Mouse (Mus musculus): ENCODE measurements around the gene Vsnl1. TPM values are rescaled to one million over a fixed set of nuclear protein-coding genes. Genes with fewer than 3 reads are reported as not detected.

Gene Vsnl1
- polyA plus RNA-seq (2012), result not detected in 2 replicates

- H3K4me1 ChIP-seq (ENCODE audit: control insufficient read depth), result no peaks in the 10 kb centered on the region
- TF ChIP-seq GATA1 (IDR thresholded peaks at IDR 0.05; ENCODE audit: low read length) (no peak), TAL1 (IDR thresholded peaks at IDR 0.05; ENCODE audit: low read length) (no peak)
These were observed at the start of gene Vsnl1 for GRCm38 (mm10) chr12:11436497-11437265. Gene Vsnl1, minus strand, starts transcription at chr12:11436613.

GRCm38 (mm10) chr12:11456632-11457031 is 20.2 kb upstream of the Vsnl1 start:
- H3K36me3 ChIP-seq (ENCODE audit: control insufficient read depth), result no peaks in the 10 kb centered on the region
- no peak overlapping the region for H3K4me3 ChIP-seq (replicated peaks)
- H3K9me3 ChIP-seq (ENCODE audit: control insufficient read depth, low read length), result no peaks in the 10 kb centered on the region
- peaks cover 14% of the 10 kb centered on the region for H3K27me3 ChIP-seq (ENCODE audit: control insufficient read depth)
- TF ChIP-seq TAL1 (IDR thresholded peaks at IDR 0.05; ENCODE audit: low read length), result no peak
- no peak for TF ChIP-seq GATA1 (IDR thresholded peaks at IDR 0.05; ENCODE audit: low read length)
- peaks cover 5% of the 10 kb centered on the region for H3K4me1 ChIP-seq (ENCODE audit: control insufficient read depth)

More at GRCm38 (mm10) chr12:11436497-11437265, at the start of gene Vsnl1:
- peaks cover 33% of the 10 kb centered on the region for H3K27me3 ChIP-seq (ENCODE audit: control insufficient read depth)
- H3K9me3 ChIP-seq (ENCODE audit: control insufficient read depth, low read length), result no peaks in the 10 kb centered on the region
- H3K4me3 ChIP-seq (replicated peaks), result no peak within 1 kb of the TSS
- H3K36me3 ChIP-seq (ENCODE audit: control insufficient read depth), result no peaks in the 10 kb centered on the region

GRCm38 (mm10) chr12:11456213-11456612 is 19.8 kb upstream of the Vsnl1 start:
- no peak for TF ChIP-seq TAL1 (IDR thresholded peaks at IDR 0.05; ENCODE audit: low read length)
- TF ChIP-seq GATA1 (IDR thresholded peaks at IDR 0.05; ENCODE audit: low read length), result no peak
- H3K36me3 ChIP-seq (ENCODE audit: control insufficient read depth), result no peaks in the 10 kb centered on the region
- peaks cover 14% of the 10 kb centered on the region for H3K27me3 ChIP-seq (ENCODE audit: control insufficient read depth)
- peak overlapping the region; percentile 18 for H3K4me3 ChIP-seq (replicated peaks)
- peaks cover 5% of the 10 kb centered on the region for H3K4me1 ChIP-seq (ENCODE audit: control insufficient read depth)
- no peaks in the 10 kb centered on the region for H3K9me3 ChIP-seq (ENCODE audit: control insufficient read depth, low read length)

GRCm38 (mm10) chr12:11455549-11456194 is 19.3 kb upstream of the Vsnl1 start, which contains the start of gene Rad51ap2:
Gene Rad51ap2, plus strand, starts transcription at chr12:11456079.
- H3K4me1 ChIP-seq (ENCODE audit: control insufficient read depth), result peaks cover 5% of the 10 kb centered on the region
- H3K4me3 ChIP-seq (replicated peaks), result peak within 1 kb of the TSS; percentile 18
- TF ChIP-seq GATA1 (IDR thresholded peaks at IDR 0.05; ENCODE audit: low read length), result no peak
- no peak for TF ChIP-seq TAL1 (IDR thresholded peaks at IDR 0.05; ENCODE audit: low read length)
- H3K36me3 ChIP-seq (ENCODE audit: control insufficient read depth), result no peaks in the 10 kb centered on the region
- H3K9me3 ChIP-seq (ENCODE audit: control insufficient read depth, low read length), result no peaks in the 10 kb centered on the region
- peaks cover 14% of the 10 kb centered on the region for H3K27me3 ChIP-seq (ENCODE audit: control insufficient read depth)

GRCm38 (mm10) chr12:11454146-11454545 is 17.7 kb upstream of the Vsnl1 start:
- H3K9me3 ChIP-seq (ENCODE audit: control insufficient read depth, low read length), result no peaks in the 10 kb centered on the region
- peaks cover 14% of the 10 kb centered on the region for H3K27me3 ChIP-seq (ENCODE audit: control insufficient read depth)
- H3K4me1 ChIP-seq (ENCODE audit: control insufficient read depth), result peaks cover 5% of the 10 kb centered on the region
- TF ChIP-seq TAL1 (IDR thresholded peaks at IDR 0.05; ENCODE audit: low read length), result no peak
- no peak for TF ChIP-seq GATA1 (IDR thresholded peaks at IDR 0.05; ENCODE audit: low read length)
- H3K36me3 ChIP-seq (ENCODE audit: control insufficient read depth), result no peaks in the 10 kb centered on the region
- H3K4me3 ChIP-seq (replicated peaks), result no peak overlapping the region

GRCm38 (mm10) chr12:11437907-11438447 is 1.6 kb upstream of the Vsnl1 start:
- Histone ChIP-seq H3K9me3 (ENCODE audit: control insufficient read depth, low read length) (peaks cover 1% of the 10 kb centered on the region; the same call in 1 of the 2 replicates), H3K27me3 (ENCODE audit: control insufficient read depth) (peaks cover 33% of the 10 kb centered on the region), H3K36me3 (ENCODE audit: control insufficient read depth) (no peaks in the 10 kb centered on the region), H3K4me1 (ENCODE audit: control insufficient read depth) (no peaks in the 10 kb centered on the region), H3K4me3 (replicated peaks) (no peak overlapping the region)
- TF ChIP-seq TAL1 (IDR thresholded peaks at IDR 0.05; ENCODE audit: low read length) (no peak), GATA1 (IDR thresholded peaks at IDR 0.05; ENCODE audit: low read length) (no peak)

- Histone ChIP-seq H3K36me3 (ENCODE audit: control insufficient read depth) (no peaks in the 10 kb centered on the region), H3K4me3 (replicated peaks) (no peak overlapping the region), H3K4me1 (ENCODE audit: control insufficient read depth) (no peaks in the 10 kb centered on the region), H3K27me3 (ENCODE audit: control insufficient read depth) (peaks cover 33% of the 10 kb centered on the region), H3K9me3 (ENCODE audit: control insufficient read depth, low read length) (no peaks in the 10 kb centered on the region)
- TF ChIP-seq GATA1 (IDR thresholded peaks at IDR 0.05; ENCODE audit: low read length) (no peak), TAL1 (IDR thresholded peaks at IDR 0.05; ENCODE audit: low read length) (no peak)
These were observed 973 bp upstream of the Vsnl1 start for GRCm38 (mm10) chr12:11437266-11437906.

- Histone ChIP-seq H3K27me3 (ENCODE audit: control insufficient read depth) (peaks cover 33% of the 10 kb centered on the region), H3K36me3 (ENCODE audit: control insufficient read depth) (no peaks in the 10 kb centered on the region), H3K9me3 (ENCODE audit: control insufficient read depth, low read length) (no peaks in the 10 kb centered on the region), H3K4me1 (ENCODE audit: control insufficient read depth) (no peaks in the 10 kb centered on the region), H3K4me3 (replicated peaks) (no peak overlapping the region)
- TF ChIP-seq TAL1 (IDR thresholded peaks at IDR 0.05; ENCODE audit: low read length) (no peak), GATA1 (IDR thresholded peaks at IDR 0.05; ENCODE audit: low read length) (no peak)
These were observed 426 bp downstream of the Vsnl1 start for GRCm38 (mm10) chr12:11436023-11436350.
